Mouse (Mus musculus): ENCODE data around the gene Lrrc52.

Lrrc52 gene

DNA sequence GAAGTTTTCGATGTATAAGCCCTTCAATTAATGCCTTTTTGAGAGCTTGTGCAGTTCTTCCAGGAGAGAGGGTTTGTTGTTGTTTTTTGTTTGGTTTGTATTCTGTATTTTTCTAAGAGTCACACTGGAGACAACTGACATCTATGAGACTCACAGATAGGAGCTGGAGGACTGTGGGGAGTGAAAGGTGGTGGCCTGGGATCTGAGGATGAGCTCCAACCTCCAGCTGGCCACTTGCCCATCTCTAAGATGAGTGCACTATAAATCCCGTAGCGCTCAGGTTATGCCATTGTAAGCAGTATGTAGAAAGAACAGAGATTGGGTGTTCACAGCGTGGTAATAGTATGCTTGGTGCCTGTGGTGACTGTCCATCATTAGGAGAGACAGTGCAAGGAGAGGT, 31.6 kb downstream of the Lrrc52 start:
- DNase-seq, result no peak

DNA sequence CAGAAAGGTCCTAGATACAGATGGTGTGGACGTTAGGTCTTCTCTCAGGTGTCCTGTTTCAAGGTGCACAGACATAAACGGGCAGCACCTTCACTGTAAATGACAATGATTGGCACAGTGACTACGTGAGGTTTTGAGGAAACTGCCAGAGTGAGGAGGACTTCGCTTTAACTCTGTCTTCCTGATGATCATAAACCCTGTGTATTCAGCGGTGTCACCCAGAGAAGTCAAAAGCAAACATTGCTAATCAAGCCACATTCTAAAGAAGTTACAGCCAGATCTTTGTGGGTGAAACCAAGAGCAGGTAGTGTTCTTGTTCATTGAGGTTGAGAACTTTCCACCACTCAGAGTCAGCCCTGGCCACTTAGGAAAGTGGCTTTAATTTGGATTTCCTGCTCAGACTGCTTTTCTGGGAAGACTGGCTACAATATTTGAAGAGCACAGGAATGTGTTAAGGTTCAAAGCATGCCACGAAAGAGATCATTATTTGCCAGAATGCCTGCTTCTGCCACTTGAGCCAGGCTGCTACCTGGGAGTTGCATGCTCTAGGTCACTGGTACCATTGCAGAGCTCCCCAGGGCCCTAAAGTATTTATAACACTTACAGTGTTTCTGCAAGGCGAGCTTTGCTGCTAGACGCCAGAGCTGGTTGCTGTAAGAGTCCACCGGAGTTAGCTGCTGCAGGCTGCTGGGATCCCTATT, 35.5 kb downstream of the Lrrc52 start:
- no peak for DNase-seq

DNA sequence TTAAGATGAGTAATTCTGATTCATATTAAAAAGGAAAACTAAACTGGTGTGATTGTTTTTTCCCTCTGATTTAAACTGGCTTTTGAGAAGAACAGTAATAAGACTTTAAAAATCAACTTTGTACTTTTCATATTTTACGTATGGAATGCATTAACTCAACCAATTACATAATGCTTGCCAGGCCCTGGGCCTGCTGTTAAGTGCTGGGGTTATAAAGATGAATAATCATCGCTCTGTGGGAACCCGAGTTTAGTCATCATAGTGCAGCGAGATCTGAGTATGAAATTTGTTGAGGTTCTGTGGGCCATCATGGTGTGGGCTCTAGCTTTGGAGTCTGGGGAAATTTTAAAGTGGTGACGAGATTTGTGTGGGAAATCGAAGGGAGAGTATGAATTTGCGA, 39.9 kb downstream of the Lrrc52 start:
- no peak for DNase-seq

DNA sequence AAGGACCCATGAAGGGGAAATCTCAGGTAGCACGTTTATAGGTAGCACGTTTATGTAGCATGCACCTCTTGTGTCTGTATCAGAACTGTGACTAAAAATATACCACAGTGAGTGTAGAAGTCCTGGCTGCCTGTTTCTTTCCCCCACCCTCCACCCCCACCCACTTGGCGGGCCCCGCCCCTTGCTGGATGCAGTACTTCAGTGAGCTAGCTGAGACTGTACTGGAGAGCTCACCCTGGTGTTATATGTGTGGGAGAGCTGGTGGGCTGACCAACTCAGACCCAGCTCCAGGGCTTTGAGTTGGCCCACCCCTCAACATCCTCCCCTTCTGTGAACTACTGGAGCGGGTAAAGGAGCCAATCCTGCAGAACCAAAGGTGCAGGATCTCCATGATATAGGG, 41.0 kb downstream of the Lrrc52 start:
- no peak for DNase-seq

DNA sequence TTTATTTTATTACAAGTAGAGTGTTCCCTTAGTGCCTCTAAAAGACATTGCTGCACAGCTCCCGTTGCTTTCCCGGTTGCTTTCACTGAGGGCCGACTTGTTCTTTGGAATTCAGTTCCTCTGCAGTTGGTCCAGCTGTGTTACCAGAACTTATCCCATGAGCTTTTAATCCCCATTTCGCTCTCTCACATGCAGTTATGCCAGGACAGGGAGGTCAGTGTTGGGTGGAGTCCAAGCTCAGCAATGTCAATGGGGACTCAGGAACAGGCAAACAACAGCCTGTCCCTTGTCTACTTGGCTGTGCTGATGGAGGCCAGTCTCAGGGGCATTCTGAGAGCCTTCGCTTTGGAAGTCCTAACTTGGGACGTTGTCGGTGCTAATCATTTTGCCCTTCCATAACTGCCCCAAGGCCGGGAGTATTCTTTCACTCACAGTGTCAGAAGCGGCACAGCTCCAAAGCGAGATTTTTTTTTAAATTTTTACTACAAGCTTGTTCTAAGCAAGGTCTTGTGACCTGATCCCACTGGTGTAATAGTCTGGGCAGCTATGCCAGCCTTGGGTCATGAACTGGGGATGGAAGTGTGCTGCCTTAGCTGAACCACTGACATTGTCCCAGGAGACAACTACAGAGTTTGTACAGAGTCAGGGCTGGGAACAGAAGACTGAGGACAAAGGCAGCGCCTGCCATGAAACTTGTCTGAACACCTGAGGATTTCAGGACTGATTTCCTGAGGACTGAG, 43.9 kb downstream of the Lrrc52 start:
- DNase-seq, result no peak

DNA sequence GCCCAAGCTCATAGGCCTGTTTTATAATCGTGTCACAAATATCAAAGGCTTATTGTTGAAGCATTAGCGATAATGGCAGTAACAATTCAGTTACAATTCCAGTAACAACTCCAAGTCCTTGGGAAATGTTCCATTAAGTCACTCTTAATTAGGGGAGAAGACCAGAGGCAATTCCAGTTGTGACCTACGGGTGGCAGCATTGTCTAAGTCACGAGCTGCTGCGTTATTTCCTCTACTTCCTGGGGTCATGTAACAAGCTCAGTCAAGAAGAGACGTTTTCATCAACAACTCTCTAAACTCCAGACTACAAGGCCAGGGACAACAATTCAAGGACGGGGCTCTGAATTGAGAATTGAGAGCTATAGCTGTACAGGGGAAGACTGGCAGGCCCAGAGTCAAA, 51.7 kb downstream of the Lrrc52 start:
- DNase-seq, result peak; percentile 83

DNA sequence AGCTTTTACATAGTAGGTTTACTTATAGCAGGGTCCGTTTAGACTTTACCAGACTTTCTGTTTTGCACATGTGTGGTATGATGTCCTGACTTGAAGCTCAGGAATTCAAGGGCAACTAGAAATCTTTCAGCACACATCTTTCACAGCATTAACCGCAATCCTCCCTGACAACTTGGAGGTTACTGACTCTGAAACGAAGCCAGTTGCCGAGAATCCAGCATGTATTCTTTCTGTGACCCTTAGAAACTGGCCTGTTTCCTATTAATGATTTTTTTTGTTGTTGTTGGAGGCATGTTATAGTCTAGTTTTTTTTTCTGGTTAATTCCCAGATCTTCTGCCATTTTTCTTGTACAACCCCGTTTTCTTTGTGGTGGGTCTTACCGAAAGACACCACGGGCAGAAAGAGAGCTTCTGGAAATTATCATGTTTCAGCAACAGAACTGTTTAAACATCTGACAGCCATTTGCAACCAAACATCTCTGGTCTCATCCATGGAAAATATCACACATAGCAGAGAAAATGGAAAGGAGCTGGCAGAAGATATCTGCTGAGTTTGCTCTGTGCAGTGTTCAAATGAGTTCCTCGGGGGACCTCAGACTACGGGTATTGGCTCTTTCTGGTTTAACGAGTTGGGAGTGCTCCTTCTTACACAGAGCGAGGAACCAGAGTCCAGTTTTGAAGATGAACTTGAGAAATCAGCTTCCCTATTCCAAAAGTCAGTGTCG, 54.4 kb downstream of the Lrrc52 start:
- no peak for DNase-seq

DNA sequence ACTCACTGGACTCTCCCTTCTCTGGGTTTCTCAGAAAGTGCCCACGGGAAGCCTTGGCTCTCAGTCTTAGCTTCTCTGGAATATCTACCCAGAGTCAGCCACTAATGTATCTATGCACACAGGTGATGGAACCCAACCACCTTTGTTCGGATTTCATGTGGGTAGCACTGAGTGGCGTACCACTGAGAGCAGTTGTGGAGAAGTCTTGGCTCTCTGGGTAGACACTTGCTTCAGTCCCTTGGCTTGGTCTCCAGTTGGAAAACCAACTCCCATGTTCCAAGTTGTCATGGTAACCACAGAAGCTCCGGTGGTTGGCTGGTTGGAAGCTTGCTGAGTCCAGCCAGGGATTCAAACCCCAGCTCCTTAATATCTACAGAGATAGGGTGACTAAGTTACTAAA, 57.0 kb downstream of the Lrrc52 start:
- no peak for DNase-seq

GRCm38 (mm10) chr1:167405237-167405636, 61.3 kb downstream of the Lrrc52 start:
- DNase-seq, result no peak

All from lung, postnatal 36 days (tissue).